Mouse (Mus musculus) kidney, postnatal 25 days (tissue): ENCODE measurements around the gene Fuk.
A peak's percentile ranks its signal among the peaks of the same experiment; 100 is the strongest.
"Not testable (repeated sequence)": the region's sequence is repeated elsewhere in the genome, so short reads cannot be mapped to it uniquely, and the experiment has no call there.

ENCODE experiments used
- DNase-seq, 2 experiments: peaks; one replicate each; pipeline ENCODE4 v3.0.0; 2021; ENCODE audit warnings: mixed read lengths in 2 of 2

Gene Fuk

DNA sequence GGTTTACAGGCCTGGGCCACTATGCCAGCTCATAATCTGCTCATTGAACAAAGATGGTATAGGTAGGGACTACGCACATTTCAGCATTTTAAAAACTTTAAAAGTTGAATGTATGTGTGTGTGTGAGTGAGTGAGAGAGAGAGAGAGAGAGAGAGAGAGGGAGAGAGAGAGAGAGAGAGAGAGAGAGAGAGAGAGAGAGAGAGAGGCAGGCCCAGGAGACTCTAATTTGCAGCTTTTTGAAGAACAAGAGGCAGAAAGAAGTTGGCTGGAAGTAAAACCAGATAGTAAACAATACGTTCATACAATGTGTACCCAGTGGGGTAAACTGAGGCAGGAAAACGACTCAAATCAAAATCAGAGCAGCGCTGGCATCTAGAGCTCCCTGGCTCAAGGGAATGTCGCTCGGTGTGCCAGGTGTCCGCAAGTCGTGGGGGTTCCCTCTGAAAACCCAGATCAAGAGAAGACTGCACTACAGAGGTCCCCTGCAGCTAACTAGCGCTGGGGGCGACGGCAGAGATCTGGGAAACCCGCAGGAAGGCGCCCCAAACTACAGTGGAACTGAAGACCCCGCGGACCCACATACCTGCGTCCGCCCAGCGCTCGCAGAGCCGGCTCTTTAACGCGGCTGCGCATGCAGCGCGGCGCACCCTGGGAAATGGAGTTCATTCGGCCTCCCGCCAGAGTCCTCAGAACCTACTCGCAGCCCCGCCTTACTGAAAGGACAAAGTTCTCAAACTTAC is at the start of gene Fuk:
TSS of gene Fuk (minus strand) at position 650 of the 740 bp plus-strand sequence.
- DNase-seq = peak; percentile 91 to 92

DNA sequence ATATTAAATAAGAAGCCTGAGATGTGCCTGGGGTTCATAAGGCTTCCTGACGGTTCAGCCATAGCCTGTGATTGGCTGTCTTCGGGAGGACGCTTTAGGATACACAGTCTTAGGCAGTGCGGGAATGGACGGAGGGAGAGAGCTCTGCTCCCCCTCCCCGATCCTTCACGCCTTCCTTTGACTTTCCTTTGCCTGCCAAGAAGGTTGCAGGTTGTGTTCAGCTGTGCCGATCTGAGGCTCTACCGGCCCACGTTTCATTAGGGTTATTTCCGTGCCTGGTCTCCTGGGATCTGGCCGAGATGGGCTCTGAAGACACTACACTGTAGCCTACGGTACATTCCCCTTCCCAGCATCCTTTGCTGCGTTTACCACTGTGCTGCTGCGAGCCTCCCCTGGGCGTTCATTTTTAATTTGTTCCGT is 47.8 kb upstream of the Fuk start:
- DNase-seq = peak; percentile 64 to 72

DNA sequence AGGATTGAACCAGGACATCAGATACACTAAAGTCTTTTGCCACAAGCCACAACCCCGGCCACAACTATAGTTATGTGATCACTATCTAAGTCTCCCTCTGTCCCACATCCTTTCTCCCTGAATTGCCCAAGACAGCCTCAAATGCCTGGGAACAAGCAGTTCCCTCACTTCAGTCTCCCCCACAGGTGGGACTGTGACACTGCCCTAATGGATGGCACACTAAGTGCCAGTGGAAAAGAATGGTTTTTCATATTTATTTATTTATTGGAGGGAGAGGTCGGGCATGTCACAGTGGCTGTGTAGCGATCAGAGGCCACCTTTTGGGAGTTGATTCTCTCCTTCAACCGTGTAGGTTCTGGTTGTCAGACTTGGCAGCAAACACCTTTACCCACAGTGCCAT is 43.4 kb upstream of the Fuk start:
- no peak for DNase-seq

DNA sequence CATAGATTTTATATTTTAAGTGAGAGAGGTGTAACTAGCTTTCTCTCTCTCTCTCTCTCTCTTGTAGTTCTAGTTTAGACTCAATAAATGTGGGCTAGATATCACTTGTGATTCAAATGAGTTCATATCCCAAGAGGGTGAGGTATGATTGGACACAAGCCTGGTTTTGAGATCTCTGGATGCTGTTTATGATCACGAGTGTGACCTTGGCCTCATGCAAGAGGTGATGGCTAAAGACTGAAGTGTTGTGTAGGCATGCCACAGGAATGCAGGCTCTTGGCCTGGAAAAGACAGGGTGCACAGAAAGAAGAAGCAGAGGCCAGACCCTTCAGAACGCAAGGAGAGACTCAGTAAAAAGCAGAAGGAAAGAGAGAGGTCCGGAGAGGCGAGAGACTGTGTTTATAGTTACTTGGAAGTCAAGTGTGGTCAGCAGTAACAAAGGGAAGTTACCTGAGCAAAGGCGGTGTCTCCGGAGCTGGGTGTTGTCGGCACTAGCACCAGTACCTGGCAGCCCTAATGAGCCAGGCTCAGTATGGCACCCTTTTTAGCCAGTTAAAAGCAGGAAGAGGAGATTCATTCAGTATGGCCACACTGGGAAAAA is 42.1 kb upstream of the Fuk start:
- no peak for DNase-seq

DNA sequence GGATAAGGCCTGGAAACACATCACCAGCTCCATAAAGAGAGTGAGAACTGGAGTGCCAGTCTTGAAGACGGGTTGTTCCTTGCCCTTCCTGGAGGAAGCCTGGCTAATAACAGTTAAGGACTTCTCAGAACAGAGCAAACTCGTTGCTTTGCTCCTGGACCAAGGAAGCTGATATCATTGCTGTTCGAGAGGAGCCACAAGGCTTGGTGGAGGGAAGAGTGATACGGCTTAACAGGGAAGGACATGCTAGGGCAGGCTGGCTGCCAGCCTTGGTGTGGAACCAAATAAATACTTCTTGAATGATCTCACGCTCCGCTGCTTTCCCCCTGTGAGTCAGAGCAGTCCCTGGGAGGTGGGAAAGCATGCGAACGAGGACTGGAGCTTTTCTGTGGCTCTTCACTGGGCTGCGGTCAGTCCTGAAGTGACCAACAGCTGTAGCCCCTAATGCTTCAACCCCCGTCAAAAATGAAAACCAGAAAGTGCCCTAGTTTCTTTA is 39.2 kb upstream of the Fuk start:
- DNase-seq = peak; percentile 84 to 91

DNA sequence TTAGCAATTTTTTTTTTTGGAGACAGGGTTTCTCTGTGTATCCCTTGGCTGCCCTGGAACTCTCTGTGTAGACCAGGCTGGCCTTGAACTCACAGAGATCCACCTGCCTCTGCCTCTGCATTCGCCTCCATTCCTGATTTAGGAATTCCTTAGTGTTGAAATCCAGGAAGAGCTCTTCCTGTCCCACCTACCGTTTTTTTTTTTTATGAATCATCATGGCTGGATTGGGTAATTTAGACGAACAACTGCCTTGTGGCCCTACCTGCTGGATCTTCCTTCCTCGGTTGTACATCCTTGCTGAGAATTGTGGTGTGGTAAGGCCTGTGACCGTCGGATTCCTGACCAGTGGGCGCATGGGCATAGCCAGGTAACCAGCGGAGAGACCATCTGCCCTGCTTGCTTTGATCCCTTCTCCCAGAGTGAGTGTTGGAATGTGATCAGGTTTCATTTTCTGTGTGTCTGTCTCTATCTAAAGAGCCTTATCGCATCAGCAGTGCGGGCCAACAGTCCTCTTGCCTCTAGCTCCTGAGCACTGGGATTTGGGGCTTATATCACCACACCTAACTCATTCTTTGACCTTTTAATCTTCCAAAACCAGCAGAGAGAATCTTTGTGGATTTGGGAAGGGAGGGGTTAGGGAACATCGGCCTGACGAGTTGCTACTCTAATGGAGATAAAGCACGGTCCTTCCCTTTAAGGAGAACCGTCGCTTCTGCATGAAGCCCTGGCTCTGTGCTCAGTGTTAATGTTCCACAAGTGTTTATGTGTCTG is 38.6 kb upstream of the Fuk start:
- no peak for DNase-seq

DNA sequence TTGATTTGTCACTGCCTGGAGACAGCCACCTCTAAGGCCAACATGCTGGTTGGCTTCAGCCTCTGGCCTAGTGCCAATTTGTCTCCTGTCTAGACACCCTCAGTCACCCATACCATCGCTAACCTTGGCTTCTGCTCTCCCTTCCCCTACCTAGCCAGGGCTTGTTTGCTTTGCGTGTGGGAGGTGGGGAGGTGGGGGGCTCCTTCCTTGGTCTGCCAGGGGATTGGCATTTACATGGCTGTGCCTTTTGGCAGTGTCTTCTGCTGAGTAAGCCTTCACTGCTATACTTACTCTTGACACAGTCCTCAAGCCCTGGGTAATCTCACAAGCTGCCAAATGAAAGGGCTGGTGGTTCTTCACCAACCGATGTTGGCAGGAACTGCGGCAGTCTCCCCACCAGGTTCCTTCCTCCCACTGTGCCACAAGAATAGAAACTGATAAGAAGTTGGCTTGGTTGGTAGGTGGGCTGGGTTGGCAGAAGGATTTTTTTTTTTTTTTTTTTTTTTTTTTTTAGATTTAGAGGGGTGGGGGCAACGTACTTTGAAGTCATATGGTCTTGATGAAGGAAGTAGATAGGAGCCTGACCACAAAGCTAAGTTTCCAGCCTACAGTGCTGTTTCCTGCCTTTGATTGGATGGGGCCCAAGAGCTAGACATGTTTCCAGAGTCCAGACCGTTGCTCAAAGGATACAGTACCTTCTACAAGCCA is 36.7 kb upstream of the Fuk start:
- peak; percentile 63 to 73 for DNase-seq

DNA sequence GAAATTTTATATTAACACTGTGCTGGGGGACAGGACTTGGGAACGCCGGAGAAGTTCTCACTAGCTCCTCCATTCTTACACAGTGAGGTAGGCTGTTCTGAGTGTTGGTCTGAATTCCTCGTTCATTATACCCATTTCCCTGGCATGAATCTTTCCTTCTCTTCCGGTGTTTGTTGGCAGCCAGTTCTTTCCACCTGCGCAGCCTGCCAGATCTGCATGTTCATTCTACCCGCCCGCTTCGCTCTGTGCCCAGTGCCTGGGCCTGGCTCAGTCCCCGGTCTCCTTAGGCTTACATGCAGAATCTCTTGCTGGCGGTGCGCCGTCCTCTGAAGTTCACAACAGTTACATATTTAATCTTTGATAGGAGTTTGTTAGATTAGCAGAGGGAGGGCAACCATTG is 33.9 kb upstream of the Fuk start:
- no peak for DNase-seq

DNA sequence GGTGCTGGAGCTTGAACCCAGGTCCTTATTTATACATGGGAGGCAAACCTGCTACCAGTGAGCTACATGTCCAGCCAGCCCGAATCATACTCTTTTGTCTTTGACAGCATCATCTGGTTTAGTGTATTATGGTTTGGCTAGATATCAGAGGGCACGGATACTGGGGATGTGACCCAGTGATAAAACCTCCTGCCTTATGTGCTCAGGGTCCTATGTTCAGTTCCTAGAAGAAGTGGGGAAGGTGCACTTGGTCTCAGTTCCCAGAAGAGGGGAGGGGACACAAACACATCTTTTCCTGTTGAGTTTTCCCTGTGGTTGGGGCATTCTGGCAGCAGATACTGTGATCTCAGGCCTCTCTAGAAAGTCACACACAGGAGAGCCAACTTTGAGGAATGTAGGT is 31.0 kb upstream of the Fuk start:
- no peak for DNase-seq

DNA sequence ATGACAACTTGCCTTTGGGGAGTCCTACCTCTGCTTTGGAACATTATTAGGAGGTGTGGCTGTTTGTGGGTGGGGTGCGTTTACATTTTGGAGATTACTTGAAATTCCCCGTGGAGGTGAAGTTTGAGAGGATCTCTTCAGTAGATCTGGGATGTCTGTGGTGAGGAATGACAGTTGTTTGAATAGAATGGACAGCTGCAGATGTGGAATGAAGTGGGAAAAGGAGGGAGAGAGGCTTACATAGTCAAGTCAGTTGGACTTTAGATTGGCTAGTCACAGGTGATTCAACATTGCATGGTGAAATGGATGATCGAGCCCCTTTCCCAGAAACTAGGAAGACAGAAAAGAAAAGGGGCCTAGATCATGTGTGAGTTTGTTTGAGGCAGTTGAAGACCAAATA is 30.2 kb upstream of the Fuk start:
- DNase-seq = no peak

DNA sequence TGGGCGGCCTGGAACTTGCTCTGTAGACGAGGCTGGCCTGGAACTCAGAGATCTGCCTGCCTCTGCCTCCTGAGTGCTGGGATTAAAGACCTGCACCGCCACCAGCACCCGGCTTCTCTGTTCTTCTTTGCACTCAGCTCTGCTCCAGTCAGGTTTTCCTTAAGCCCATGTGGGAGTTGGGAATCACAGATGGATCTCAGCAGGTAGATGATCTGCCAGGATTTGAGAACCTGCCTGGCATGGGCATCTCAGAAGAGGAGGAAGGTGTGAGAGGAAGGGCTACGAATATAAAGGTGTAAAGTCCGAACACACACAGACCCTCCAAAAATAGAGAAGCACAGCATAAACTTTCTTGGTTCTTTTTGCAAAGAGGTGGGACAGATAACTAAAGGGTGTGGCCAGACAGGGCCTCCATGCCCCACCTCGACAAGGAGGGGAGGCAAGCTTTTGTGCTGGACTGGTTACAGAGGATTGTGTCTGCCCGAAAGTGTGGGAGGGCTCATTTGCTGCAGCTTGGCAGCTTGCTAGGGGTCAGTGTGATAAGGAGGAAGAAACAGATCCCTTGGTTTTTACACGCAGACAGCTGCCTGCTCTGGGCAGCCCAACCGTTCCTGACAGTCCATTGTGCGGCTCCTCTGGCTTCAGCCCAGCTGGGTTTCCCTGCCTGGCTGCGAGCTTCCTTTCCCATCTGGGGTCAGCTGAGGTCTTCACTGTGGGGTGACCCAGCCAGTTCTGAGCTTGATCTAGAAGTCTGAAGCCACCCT is 29.1 kb upstream of the Fuk start:
- DNase-seq = peak; percentile 79 to 89

DNA sequence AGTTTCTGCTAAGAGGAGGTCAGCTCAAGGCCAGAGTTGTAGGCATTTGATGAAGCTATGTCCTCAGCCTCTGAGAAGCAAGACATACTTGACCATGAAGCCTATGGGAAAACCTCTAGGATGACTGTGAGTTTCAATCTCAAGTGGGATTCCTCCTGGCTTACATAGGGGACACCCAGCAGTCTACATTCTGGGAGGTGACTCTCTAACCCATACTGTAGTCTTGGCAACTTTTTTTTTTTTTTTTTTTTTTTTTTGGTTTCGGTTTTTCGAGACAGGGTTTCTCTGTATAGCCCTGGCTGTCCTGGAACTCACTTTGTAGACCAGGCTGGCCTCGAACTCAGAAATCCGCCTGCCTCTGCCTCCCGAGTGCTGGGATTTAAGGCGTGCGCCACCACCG is 27.4 kb upstream of the Fuk start:
- not testable (repeated sequence) for DNase-seq

DNA sequence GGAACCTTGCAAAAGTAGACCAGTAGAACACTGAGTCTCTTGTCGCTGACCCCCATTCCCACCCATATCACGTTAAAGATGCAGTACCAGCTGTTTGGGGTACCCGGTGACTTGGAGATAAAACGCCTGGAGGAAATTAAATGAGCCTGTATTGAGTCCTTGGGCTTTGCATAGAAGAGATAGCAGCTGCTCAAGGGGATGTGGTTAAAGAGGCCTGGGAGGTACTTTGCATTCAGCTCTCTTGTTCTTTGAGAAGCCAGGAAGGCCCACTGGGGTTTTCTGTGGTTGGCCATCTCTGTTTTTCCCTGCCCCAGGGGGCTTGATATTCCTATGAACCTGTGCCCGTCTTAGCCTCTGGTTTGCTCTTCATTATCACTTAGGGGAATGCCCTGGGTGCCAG is 26.8 kb upstream of the Fuk start:
- DNase-seq = no peak

DNA sequence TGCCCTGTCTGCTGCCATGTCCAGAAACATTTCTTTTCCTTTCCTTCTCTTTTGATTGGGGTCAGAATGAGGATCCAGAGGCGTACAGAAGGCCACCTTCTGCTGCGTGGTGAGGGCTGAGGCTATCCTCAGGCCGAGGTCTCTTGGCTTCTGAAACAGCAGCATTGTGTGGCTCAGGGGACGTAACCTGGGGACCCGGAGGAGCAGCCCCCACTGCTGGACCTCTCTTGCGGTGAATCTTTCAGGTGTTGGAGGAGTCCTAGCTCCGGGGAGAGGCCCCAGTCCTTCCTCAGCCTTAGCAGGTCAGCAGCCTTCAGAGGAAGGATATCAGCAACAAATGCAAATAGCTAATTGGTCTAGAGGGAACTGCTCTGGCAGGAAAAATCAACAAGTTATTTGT is 26.1 kb upstream of the Fuk start:
- DNase-seq = no peak

DNA sequence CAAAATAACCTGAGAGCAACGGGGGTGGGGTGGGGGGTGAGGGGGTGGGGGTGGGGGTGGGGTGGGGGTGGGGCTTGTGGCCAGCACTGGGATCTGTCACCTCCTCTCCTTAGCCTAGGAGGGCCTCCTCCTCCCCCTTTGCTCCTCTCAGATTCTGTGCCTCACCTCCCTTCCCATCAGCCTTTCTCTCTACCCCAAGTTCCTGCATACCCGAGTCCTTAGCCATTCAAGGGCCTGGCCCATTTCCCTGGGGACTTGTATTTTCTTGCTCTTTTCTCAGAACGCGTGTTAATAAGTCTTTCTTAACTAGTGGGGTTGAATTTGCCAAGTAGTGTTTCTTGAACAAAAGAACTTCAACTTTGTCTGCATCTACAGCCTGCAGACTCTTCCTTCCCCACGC is 24.4 kb upstream of the Fuk start:
- no peak for DNase-seq

DNA sequence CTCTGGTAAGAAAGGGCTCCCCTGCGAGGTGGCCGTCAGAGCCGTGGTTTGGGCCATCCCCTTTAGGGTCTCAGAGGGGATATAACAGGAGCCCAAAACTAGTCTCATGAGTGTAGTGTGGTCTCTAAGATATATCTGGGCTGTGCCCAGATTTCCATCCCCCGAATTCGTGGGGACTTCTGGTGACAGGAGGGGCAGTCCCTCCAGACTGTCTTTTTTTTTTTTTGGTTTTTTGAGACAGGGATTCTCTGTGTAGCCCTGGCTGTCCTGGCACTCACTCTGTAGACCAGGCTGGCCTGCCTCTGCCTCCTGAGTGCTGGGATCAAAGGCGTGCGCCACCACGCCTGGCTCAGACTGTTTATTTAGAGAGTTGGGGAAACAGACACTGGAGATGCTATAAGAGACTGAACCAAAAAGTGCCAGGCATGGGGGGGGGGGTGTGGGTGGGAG is 23.4 kb upstream of the Fuk start:
- no peak for DNase-seq

DNA sequence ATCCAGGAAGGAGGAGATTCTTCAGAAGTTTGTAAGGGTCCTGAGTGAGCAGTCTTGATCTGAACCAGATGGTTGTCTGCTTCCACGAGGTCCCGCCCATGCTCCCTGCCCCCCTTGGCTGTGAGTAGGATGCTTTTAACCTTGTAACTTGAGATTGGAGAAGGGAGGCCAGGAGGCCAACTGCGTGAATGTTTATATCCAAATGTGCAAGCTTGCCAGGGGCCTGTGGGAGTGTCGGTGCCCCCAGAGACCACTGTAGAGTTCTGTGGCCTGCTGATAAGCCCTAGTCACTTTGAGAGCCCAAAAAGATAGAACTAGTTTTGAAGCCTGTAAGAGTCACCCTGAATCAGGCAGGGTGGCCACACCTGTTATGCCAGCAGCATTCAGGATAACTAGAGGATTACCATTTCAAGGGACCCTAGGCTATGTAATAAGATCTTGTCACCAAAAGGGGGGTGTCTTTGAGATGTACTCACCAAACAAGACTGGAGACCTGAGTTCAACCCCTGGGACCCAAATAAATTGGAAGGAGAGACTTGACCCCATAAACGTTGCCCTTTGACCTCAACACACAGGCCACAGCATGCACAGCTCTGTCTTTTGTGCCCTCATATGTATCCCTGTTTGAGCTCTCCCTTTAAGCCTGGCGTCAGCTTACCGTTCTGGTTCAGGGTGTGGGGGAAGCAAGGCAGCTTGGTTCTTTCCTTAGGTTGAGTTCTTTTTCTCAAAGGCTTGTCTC is 19.4 kb upstream of the Fuk start:
- DNase-seq = peak; percentile 48 to 56

DNA sequence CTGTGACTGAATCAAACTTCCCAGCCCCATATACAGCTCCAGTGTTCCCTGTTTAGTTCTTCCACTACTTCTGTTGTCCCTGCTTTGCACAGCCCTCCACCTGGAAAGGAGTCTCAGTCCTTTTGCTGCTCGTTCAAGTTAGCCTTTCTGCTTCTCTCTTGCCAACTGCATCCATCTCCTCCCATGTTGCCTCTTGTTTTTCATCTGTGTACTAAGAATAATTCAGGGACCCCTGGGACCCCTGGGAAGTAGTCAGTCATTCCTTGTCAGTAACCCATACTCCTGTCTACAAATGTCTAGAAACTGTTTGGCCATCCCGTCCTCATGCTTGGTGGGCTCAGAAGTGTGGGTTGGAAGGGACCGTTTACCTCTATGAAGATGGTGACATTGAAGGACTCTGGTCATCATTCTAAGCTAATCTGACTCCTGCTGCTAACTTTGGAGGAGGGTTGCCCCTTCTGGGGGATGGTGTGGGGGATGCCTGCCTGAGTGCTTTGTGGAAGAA is 18.5 kb upstream of the Fuk start:
- DNase-seq = no peak

DNA sequence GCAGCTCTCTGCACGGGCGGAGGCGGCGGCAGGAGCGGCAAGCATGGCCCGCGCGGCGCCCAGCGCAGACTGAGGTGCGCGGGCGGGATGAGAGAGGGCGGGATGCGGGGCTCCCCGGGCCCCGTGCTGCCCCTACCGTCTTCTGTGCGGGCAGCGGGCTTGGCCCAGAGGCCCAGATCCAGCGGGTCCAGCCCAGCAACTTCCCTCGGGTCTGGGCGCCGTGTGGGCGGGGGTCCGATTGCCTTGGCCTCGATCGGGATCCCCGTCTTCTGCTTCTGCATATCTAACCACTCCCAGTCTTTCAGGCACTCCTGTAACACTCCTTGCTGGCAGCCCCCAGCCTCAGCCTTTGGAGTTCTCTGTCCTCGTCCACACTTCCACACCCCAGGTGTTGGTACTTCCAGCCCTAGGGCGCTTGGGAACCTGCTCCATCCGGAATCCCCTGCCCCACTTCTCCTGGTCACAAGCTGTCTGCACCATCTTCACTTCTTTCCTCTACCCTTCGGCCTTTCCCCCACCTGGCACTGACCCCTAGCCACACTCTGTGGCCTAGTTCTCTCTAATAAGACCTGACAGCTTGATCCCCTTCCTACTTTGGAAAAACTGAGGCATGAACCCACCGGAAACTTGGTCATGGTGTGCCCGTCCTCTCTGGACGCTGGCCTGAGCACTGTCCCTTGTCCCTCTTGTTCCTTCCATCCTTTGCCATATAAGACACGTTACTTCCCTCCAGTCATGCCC is 17.9 kb upstream of the Fuk start:
- DNase-seq = peak in 1 of 2 experiments; percentile 65

DNA sequence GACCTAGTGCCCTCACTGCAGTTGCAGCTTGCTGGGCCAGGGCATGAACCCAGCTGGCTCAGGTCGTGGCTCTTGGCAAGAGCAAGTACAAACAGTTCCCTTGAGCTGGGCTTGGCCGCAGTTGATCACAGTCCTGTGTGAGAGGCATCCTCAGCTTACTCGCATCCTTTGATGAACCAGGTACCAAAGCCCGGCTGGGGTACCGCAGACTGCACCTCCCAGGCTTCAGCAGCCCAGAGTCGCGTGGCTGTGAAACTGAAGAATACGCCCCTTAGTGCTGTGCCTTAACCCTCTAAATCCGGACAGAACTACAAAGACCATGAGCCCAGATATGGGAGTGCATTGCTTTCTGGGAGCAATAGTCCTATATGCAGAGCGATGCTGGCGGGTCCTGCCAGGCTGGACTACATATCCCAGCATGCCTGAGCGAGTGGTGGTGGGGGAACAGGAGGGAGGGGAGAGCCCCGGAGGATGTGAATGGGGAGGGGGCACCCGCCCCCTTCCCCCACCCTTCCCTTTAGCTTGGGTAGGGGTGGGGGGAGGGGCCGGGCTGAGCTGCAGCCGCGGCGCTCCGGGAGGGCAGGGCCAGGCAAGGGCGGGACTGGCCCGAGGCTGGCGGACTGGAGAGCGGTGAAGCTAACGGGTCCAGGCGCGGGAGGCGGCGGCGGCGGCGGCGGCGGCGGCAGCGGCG is 17.2 kb upstream of the Fuk start, which contains the start of gene St3gal2:
TSS of gene St3gal2 (plus strand) at position 582 of the 691 bp plus-strand sequence.
- DNase-seq = peak; percentile 86 to 95
